Mouse (Mus musculus): ENCODE data around the gene Cyct.

The Cyct gene

GRCm38 (mm10) chr2:76338215-76339156 lies 21.8 kb downstream of the Cyct start, which contains the start of gene Pde11a:
TSS of gene Pde11a (minus strand) at chr2:76338774.
- DNase-seq (ENCODE audit: low spot score in 2 of 2) = no peak

- DNase-seq (ENCODE audit: low spot score in 2 of 2) = no peak
These were observed 25.7 kb downstream of the Cyct start for GRCm38 (mm10) chr2:76334596-76334995.

- no peak for DNase-seq (ENCODE audit: low spot score in 2 of 2)
These were observed 28.0 kb downstream of the Cyct start for GRCm38 (mm10) chr2:76332161-76332805.

GRCm38 (mm10) chr2:76330081-76330480 lies 30.2 kb downstream of the Cyct start:
- no peak for DNase-seq (ENCODE audit: low spot score in 2 of 2)

GRCm38 (mm10) chr2:76326161-76326560 lies 34.1 kb downstream of the Cyct start:
- no peak for DNase-seq (ENCODE audit: low spot score in 2 of 2)

GRCm38 (mm10) chr2:76324463-76324862 lies 35.8 kb downstream of the Cyct start:
- DNase-seq (ENCODE audit: low spot score in 2 of 2) = no peak

- DNase-seq (ENCODE audit: low spot score in 2 of 2) = no peak
These were observed 36.9 kb downstream of the Cyct start for GRCm38 (mm10) chr2:76323185-76323875.

GRCm38 (mm10) chr2:76320336-76320735 lies 39.9 kb downstream of the Cyct start:
- DNase-seq (ENCODE audit: low spot score in 2 of 2) = no peak

GRCm38 (mm10) chr2:76319231-76319630 lies 41.0 kb downstream of the Cyct start:
- DNase-seq (ENCODE audit: low spot score in 2 of 2) = no peak
